Mouse (Mus musculus): Measurements from ENCODE around the gene Nos3.
"Not testable (repeated sequence)": the region's sequence is repeated elsewhere in the genome, so short reads cannot be mapped to it uniquely, and the experiment has no call there.

Gene Nos3

DNA sequence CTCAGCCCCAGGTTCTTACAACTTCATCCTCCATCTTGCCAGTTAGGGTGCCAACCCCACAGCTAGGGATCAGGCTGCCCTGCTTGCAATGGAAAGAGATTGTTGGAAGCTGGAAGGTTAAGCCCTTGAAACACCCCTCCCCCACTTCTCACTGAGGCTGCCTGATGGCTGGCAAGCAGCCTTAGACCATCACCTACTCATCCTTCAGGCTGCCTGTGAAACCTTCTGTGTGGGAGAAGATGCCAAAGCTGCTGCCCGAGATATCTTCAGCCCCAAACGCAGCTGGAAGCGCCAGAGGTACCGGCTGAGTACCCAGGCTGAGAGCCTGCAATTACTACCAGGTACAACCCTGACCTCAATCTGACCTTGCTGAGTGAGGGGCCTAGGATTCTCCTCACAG is 14.9 kb downstream of the Nos3 start:
- no peak for DNase-seq

DNA sequence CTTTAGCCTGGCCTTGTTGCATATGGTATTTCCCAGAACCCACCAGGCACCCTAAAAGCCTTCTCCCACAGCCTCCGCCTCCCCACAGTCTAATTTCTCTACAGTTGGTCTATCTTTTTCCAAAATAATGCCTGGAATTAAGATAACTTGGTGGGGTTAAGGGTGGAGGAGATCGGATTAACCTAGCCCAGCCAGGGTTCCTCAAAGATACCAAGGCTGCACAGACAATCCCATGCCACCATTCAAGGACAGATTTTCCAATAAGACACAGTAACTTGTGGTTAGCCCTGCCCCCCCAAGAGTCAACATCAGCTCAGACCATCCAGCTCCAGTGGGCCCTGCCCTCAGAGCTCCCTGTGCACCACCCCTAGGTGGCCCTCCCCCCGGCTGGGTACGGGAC is 15.9 kb downstream of the Nos3 start:
- DNase-seq: no peak

DNA sequence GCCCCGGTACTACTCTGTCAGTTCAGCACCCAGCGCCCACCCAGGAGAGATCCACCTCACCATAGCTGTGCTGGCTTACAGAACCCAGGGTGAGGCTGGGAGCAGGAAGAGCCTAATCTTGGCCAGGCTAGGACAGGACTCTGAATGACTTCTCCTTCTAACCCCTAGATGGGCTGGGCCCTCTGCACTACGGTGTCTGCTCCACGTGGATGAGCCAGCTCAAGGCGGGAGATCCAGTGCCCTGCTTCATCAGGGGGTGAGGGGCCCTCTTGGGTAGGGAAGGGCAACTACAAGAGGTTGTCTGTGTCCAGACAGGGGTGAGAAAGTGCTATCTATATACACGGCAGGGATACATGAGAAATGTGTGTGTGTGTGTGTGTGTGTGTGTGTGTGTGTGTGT is 16.9 kb downstream of the Nos3 start:
- no peak for DNase-seq

DNA sequence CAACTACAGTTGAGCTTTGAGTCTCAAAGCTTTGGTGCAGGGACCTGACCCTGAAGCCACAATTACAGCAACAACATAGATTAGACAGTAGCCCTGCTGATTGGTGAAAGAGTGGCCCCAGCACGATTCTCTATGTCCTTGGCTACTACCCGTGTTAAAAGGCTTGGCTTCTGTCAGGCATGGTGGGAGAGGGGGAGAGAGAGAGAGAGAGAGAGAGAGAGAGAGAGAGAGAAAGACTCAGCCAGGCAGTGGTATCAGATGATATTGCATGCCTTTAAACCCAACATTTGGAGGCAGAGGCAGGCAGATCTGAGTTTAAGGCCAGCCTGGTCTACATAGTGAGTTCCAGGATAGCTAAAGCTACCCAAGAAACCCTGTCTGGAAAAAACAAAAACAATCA is 17.4 kb downstream of the Nos3 start:
- no peak for DNase-seq

DNA sequence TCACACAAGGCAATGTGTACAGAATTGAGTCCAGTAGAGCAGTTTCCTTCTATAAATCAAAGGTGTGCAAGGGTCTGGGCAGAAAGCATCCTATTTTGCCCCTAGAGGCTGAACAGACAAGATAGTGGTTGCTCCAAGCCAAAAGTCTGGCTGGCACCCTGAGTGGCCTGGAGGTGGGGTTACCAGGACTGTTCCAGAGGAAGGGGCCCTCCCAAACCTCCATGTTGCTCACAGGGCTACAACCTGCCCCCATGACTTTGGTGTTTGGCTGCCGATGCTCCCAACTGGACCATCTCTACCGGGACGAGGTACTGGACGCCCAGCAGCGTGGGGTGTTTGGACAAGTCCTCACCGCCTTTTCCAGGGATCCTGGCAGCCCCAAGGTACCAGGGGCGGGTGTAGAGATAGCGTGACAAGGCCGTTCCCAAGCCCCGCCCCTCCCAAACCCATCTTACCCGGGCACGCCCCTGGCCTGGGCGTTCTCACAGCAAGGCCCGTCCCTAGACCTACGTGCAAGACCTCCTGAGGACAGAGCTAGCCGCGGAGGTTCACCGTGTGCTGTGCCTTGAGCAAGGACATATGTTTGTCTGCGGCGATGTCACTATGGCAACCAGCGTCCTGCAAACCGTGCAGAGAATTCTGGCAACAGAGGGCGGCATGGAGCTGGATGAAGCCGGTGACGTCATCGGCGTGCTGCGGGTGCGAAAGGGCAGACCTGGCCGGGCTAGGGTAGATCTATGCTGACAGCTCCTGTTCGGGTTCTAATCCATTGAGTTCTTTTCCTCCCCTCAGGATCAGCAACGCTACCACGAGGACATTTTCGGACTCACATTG is 18.6 kb downstream of the Nos3 start:
- peak; percentile 92 for DNase-seq

DNA sequence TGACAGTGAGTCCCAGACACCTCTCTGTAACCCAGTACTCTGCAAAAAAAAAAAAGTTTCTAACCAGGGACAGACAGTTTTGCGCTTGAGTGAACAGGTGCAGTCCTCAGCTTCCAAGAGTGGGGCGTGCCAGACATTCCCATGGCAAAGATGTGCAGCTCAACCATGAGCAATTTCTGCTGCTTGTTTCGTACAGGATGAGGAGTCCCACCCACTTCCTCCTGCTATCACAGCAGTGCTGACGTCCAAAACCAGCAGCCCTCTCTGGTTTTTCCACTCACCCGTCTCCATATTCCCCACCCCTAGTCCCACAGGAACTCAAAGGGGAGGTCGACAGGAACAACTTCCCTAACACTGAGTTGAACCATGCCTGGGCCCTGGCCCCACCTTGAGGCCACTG is 19.8 kb downstream of the Nos3 start:
- DNase-seq: no peak

DNA sequence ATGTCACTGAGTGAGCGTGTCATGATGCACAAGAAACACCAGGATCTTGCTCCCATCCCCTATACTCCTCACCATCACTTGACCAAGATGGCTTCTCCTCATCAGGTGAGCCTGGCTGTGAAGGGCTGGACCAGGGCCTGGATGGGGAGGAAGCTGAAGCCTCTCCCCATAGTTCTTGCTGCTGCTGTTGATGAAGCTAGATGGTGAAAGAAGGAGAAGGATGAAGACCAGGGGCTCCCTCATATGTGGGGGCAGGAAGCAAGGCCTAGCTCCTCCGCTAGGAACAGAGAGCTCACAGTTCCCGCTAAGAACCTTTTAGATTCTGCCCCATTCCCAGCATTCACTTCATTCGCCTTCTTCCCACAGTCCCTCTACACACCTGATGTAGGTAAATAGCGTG is 20.8 kb downstream of the Nos3 start:
- DNase-seq: no peak

DNA sequence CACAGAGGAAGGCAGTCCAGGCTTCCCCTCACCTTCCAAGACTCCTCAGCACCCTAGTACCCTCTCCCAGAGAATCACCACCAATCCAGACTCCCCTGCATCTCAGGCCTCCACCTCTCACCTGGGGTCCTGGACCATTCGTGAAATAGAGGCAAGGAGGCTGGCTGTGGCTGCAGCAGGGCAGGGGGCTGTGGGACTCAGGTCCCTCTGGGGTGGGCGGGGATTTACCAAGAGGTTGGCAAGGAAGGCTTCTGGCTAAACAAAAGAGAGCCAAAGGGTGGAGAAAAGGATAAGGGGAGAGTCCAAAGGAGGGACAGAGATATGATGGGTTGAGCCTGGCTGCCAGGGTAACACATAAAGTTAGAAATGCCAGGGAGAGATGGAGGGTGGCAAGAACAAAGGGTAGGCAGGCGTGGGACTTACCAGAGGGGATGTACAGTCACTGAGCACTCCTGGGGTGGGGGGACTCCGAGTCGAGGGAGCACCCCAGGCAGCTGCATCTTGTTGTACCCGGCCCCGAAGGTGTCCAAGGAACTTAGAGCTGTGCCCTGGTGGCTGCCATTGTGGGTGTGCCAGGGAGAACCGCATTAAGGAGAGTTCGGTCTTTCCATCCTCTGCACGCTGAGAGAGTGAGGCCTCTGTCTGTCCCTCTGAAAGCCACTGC is 21.4 kb downstream of the Nos3 start:
- no peak for DNase-seq

DNA sequence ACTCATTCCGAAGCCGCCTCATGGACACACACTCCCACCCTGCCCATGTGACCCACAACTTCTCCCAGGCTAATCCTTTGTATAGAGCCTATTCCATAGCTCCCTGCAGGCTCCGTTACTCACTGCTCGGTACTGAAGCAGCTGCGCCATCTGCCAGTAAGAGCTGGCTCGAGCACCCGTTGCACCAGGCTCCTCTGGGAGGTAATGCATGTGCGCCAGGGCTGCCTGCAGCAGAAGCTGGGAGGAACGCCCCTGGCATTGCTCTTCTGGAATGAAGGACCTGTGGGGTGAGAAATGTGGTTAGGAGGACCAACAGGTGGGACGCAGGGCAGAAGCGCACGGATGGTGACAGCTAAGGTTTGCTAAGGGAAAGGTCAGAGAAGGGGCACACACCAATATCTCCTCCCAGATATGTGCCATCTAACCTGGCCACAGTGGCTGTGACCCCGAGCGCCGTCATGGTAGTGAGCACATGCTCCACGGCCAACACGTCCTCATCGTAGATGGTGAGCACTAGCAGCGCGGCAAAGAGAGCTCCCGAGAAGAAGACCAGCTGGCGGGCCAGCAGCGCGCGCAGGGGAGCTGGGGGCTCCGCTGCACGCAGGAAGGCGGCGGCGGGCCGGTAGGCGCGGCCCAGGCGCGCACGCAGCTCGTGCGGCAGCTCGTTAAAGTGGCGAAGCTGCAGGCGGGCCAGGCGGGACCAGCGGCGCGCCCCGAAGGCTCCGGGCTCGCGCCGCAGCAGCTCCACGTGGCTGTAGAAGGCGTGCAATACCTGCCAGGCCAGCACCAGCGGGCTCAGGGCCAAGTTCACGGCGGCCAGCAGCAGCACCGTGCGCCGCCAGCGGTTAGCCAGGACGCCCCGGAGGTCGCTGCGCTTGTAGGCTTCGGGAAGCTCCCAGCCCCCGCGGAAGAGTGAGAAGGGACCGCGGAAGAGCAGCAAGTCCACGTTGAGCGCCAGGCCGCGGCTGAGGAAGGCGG is 22.9 kb downstream of the Nos3 start:
- DNase-seq: peak; percentile 61

DNA sequence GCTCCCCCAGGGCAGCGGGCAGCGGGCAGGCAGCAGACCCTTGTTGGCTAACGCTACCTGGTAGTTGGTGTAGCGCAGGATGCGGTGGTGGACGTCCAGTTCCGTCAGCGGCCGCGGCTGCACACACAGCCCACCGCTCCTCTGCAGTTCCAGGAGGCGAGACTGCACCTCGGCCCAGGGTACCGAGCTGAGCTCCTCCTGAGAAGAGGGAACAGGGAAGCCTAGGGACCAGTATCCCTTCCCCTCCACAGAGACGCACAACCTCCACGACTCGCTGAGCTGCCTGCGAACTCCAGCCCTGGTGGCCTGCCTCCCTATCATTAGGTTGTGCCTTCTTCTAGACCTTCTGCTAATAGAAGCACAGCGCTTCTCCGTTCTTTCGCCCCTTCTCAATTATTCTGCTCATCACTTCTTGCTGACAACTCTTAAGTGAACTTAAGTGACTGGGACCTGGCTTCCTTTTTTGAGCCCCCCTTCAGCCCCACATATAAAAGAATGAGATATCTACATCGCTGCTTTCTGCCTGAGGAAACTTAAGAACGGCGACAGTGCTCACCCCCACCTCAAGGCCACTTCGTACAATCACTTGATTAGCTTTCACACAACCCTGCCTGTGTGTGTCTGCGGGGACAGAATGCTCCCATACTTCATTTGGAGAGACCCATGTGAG is 23.8 kb downstream of the Nos3 start:
- no peak for DNase-seq

DNA sequence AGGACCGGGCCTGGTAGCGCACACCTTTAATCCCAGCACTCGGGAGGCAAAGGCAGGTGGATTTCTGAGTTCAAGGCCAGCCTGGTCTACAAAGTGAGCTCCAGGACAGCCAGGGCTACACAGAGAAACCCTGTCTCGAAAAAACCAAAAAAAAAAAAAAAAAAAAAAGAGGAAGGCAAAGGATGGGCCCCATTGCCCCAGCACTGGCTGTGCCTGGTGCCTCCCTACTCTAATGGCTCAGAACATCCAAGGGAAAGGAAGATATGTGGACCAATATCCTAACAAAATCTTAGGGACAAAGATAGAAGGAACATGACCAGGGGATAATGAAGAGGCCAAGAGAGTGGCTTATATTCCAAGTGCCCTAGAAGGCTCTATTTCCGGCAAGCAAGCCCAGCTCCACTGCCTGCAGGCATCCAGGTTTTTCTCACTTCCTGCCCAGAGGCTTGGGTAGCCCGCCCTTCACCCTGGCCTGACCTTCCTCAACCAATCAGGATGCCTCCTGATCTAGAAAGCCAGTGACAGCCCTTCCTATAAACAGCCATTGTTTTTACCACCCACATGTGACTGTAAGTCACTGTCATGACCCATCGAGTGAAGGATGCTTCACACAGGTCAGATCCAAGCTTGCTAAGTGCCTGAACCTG is 24.5 kb downstream of the Nos3 start:
- DNase-seq: peak; percentile 22

DNA sequence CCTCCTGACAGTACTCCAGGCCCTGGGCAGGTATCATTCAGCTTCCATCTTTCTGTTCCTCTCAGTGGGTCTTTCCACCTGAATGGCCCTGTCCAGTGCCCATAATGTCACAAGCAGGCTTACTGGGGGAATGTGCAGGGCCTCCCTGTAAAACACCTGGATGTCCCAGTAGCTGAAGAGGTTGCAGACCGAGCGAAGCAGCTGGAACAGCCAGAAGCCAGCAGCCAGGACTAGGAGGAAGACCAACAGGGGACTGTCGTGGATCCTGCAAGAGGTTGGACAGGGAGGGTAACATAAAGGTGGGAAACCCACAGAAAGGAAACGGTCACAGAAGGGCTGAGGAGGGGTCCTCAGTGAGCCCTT is 25.0 kb downstream of the Nos3 start:
- no peak for DNase-seq

DNA sequence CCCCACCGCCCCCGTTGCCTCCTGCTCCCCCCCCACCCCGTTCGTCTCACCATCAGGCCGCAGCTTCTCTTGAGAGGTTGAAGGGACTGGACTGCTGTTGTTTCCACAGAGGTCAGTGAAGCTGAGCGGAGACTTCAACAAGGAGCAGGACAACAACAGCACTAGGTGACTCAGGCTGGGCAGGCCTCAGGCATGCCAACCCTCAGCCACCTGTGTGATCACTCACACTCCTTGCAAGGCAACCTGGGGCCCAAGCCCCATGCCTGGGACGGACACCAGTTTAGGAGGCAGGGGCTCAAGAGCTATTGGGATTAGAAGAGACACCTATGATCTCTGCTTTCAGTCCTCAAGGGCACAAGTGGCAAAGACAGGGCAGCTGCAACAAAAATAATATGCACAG is 27.3 kb downstream of the Nos3 start, which contains the start of gene Atg9b:
TSS of gene Atg9b (minus strand) at position 280 of the 400 bp plus-strand sequence.
- no peak for DNase-seq

DNA sequence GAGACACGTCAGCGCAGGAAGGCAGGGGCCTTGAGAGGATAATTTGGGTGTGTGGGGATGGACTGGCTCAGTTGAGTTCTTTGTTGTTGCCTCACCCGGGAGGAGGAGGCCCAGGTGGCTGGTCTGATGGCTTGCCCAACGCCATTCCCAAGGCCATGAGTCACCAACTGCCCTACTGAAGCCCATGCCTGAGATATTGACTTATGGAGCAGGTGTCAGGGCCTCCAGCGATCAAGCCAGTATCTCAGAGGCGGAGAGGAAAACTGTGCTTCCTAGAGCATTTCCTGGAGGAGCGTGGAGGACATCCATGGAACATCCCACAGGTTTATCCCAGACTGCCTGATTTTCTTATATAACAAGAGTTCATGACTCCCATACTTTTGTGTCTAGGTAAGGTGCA is 28.1 kb downstream of the Nos3 start:
- DNase-seq: no peak

DNA sequence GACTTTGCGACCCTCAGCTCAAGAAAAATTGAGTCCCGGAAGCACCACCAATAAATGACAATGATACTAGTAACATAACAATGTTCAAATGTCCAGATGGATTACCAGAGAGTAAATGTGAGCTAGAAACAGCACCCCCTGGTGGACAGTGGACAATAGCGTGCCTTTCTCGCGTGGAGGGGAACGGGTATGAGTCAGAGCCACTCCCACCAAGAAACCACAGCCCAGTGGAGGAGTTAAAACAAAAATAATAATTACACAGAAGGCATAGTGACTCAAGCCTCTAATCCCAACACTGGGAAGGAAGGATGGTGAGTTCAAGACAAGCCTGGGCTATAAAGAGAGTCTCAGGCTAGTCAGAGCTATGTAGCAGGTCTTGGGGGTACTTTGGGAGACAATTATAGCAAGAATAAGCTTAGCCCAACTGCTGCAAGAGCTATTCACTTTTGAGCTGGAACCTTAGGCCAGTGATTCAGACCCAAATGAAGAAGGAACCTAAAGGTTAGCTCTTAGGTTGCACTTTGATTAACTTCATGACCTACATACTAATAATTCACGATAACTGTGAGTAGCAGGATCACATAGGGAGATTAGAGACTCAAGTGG is 28.9 kb downstream of the Nos3 start, which contains the start of gene Abcb8:
TSS of gene Abcb8 (plus strand) at position 272 of the 606 bp plus-strand sequence.
- peak; percentile 91 for DNase-seq

DNA sequence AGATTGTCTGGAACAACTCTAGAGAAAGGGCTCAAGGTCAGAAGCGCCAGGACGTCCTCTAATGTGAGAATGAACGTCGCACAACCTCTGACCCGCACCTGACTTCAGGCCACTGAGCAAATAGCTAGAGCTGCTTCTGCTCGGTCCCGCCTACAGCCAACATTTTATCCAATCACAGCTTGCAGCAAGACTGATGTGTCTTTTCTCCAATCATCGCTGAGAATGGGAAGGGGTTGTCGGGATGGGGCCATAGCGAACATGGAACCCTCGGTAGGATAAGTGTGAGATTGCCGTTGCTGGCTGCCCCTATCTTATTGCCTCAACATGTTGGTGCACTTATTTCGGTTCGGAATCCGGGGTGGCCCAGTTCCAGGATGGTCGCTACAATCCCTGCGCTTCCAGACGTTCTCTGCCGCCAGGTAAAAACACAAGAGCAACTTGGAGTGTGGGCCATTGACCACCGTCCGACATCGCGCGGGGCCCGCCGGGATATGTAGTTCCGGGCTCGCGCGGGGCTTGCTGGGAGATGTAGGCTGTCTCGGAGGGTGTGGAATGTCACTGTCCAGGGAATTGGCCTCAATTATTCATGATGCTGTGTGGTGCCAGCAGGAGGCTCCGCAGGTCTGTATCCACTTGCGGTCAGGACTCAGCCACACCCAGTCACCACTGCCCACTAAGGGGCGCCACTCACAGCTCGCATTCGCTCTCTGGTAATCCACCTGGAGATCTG is 29.7 kb downstream of the Nos3 start:
- DNase-seq: peak; percentile 92

DNA sequence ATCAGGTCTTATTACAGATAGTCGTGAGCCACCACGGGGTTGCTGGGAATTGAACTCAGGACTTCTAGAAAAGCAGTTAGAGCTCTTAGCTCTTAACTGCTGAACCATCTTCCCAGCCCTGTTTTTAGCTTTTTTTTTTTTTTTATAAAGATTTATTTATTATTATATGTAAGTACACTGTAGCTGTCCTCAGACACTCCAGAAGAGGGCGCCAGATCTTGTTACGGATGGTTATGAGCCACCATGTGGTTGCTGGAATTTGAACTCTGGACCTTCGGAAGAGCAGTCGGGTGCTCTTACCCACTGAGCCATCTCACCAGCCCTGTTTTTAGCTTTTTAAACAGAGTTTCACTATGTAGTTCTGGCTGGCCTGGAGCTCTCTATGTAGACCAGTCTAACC is 31.6 kb downstream of the Nos3 start:
- not testable (repeated sequence) for DNase-seq

DNA sequence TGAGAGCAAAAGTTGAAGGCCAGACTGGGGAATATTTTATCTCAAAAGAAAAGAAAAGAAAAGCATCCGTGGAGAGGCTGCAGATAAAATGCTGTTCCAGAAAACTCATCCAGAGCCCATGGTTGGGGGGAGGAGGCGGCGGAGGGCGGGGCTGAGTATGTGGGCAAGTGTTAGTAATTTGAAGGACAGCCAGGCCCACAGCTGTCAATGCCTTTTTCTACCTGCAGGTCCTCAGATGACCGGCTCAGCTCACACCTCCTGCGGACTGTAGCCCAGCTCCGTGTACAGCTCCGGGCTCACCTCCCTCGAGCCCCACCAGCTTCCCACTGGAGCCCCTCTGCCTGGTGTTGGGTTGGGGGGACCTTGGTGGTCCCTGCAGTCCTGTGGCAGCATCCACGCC is 35.1 kb downstream of the Nos3 start:
- DNase-seq: no peak

DNA sequence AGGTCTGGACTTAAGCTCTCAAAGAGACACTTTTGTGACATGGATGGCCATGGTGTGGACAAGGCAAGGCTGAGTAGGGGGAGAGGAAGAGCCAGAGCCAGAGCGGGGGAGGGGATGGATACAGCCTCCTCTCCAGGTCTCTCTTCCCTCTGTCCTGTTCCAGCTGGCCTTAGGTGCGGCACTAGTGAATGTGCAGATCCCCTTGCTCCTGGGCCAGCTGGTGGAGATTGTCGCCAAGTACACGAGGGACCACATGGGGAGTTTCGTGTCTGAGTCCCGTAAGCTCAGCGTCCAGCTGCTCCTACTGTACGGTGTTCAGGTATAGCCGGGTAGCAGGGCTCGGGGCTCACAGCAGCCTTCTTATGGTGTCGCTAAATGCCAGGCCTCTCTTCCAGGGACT is 35.8 kb downstream of the Nos3 start:
- DNase-seq: no peak

DNA sequence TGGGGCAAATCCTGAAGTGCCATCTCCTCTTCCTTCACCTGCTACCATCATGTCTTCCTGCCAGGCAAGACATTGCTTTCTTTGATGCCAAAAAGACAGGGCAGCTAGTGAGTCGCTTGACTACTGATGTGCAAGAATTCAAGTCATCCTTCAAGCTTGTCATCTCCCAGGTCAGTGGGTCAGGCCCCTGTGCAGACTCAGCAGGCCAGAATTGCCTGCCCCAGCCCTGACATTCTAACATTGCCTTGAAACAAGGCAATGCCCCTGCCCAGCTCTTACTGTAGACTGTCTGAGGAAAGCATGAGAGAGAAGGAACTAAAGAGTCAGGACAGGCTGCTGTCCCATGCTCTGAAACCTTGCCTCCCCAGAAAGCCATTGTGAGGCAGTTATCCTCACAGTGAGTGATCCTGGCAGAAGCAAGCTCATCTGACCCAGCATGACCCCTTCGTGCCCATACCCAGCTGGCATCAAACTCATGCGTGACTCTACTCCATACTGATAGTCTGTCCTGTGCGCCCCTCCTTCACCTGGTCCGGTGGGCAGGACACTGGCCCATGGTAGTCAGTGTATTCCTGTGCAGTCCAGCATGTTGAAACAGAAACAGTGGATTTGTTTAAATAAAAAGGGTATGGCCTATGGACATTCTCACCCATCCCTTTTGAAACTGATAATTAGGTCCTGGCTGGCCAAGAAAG is 36.4 kb downstream of the Nos3 start:
- DNase-seq: no peak
